Mouse (Mus musculus) MEL (cell line): ENCODE measurements around the gene Scn1b. TPM values are rescaled to one million over a fixed set of nuclear protein-coding genes. Genes with fewer than 3 reads are reported as not detected.

ENCODE experiments used
- DNase-seq: peaks from one replicate; pipeline ENCODE4 v3.0.0; 2011; ENCODE audit warnings: low read depth, low spot score
- H3K27ac ChIP-seq: 2 replicates; pipeline ENCODE4 v1.5.1; 2012; ENCODE audit warnings: low read depth, mild to moderate bottlenecking, control low read depth, low read length, moderate library complexity; ENCODE audit not compliant: control insufficient read depth
- H3K27me3 ChIP-seq, 2 experiments: fragments of 150-350 bp in 1 of 2; sonication (generic) in 1 of 2; 2 replicates each; pipeline ENCODE4 v1.6.1; 2012; ENCODE audit warnings: low read length in 2 of 2, mild to moderate bottlenecking in 2 of 2, improper control_type of control experiment in 1 of 2, moderate library complexity in 1 of 2; ENCODE audit not compliant: insufficient read depth in 2 of 2, control insufficient read depth in 1 of 2
- H3K36me3 ChIP-seq, 2 experiments: 2 replicates each; pipeline ENCODE4 v1.6.1; 2012 to 2014; ENCODE audit warnings: low read length in 2 of 2, improper control_type of control experiment in 1 of 2, inconsistent platforms in 1 of 2, mild to moderate bottlenecking in 1 of 2; ENCODE audit not compliant: insufficient read depth in 2 of 2, control insufficient read depth in 1 of 2
- H3K4me1 ChIP-seq, 2 experiments: fragments of 150-350 bp in 1 of 2; sonication (generic) in 1 of 2; 2 replicates each; pipeline ENCODE4 v1.6.1; 2012; ENCODE audit warnings: low read length in 2 of 2, improper control_type of control experiment in 1 of 2, mild to moderate bottlenecking in 1 of 2; ENCODE audit not compliant: insufficient read depth in 2 of 2, control insufficient read depth in 1 of 2
- H3K4me3 ChIP-seq, 2 experiments: fragments of 150-350 bp in 1 of 2; sonication (generic) in 1 of 2; 2 replicates each; pipeline ENCODE4 v1.5.1; 2012; ENCODE audit warnings: low read depth in 2 of 2, low read length in 2 of 2, mild to moderate bottlenecking in 2 of 2, moderate library complexity in 2 of 2, control low read depth in 1 of 2, improper control_type of control experiment in 1 of 2; ENCODE audit not compliant: control insufficient read depth in 1 of 2, insufficient read depth in 1 of 2
- H3K79me2 ChIP-seq: 2 replicates; pipeline ENCODE4 v1.6.1; 2012; ENCODE audit warnings: mild to moderate bottlenecking, low read length, moderate library complexity; ENCODE audit not compliant: control insufficient read depth, poor library complexity, insufficient read depth
- H3K9ac ChIP-seq: 2 replicates; pipeline ENCODE4 v1.6.1; 2012; ENCODE audit warnings: low read depth, mild to moderate bottlenecking, control low read depth, low read length, moderate library complexity; ENCODE audit not compliant: control insufficient read depth, poor library complexity, severe bottlenecking
- H3K9me3 ChIP-seq: fragments of 150-350 bp; sonication (generic); replicated peaks from 2 replicates; pipeline ENCODE4 v1.6.1; 2012; ENCODE audit warnings: mild to moderate bottlenecking, low read length, improper control_type of control experiment, moderate library complexity; ENCODE audit not compliant: insufficient read depth
- CTCF ChIP-seq, 3 experiments: IDR thresholded peaks in 2 of 3; conservative IDR thresholded peaks in 1 of 3; 2 replicates each; pipeline ENCODE4 v1.5.1; 2011 to 2012; ENCODE audit warnings: low read length in 3 of 3, low read depth in 2 of 3, mild to moderate bottlenecking in 2 of 3, improper control_type of control experiment in 1 of 3, inconsistent platforms in 1 of 3, mixed read lengths in 1 of 3, moderate library complexity in 1 of 3; ENCODE audit not compliant: control insufficient read depth in 1 of 3, insufficient read depth in 1 of 3, poor library complexity in 1 of 3, severe bottlenecking in 1 of 3
- E2F4 ChIP-seq: IDR thresholded peaks from 2 replicates; pipeline ENCODE4 v1.6.1; 2011; ENCODE audit warnings: low read depth, low read length, improper control_type of control experiment, borderline replicate concordance
- ELF1 ChIP-seq: IDR thresholded peaks from 2 replicates; pipeline ENCODE4 v1.6.1; 2014; ENCODE audit warnings: low read depth, mild to moderate bottlenecking, inconsistent platforms, low read length, improper control_type of control experiment, moderate library complexity
- EP300 ChIP-seq, 2 experiments: IDR thresholded peaks; 2 replicates each; pipeline ENCODE4 v1.6.1; 2011; ENCODE audit warnings: improper control_type of control experiment in 2 of 2, low read length in 2 of 2, low read depth in 1 of 2, mild to moderate bottlenecking in 1 of 2
- JUND ChIP-seq: IDR thresholded peaks from 2 replicates; pipeline ENCODE4 v1.6.1; 2011; ENCODE audit warnings: low read depth, mild to moderate bottlenecking, improper control_type of control experiment, low read length
- MAFK ChIP-seq: IDR thresholded peaks from 2 replicates; pipeline ENCODE4 v1.6.1; 2011; ENCODE audit warnings: low read depth, mild to moderate bottlenecking, low read length, improper control_type of control experiment, borderline replicate concordance
- MAZ ChIP-seq: IDR thresholded peaks from 2 replicates; pipeline ENCODE4 v1.6.1; 2012; ENCODE audit warnings: low read depth, mild to moderate bottlenecking, inconsistent platforms, low read length, improper control_type of control experiment
- MXI1 ChIP-seq: IDR thresholded peaks from 2 replicates; pipeline ENCODE4 v1.6.1; 2011; ENCODE audit warnings: mild to moderate bottlenecking, low read depth, low read length, improper control_type of control experiment
- NELFE ChIP-seq: IDR thresholded peaks from 2 replicates; pipeline ENCODE4 v1.6.1; 2011; ENCODE audit warnings: low read depth, low read length, improper control_type of control experiment
- NRF1 ChIP-seq: IDR thresholded peaks from 2 replicates; pipeline ENCODE4 v1.6.1; 2014; ENCODE audit warnings: low read depth, mild to moderate bottlenecking, inconsistent platforms, low read length, improper control_type of control experiment, moderate library complexity; ENCODE audit not compliant: poor library complexity, insufficient read depth, severe bottlenecking
- POLR2AphosphoS2 ChIP-seq: IDR thresholded peaks from 2 replicates; pipeline ENCODE4 v1.6.1; 2011; ENCODE audit warnings: low read length, improper control_type of control experiment
- POLR2AphosphoS5 ChIP-seq: IDR thresholded peaks from 2 replicates; pipeline ENCODE4 v1.6.1; 2012; ENCODE audit warnings: low read depth, borderline replicate concordance, mild to moderate bottlenecking, inconsistent platforms, low read length, moderate library complexity, mixed read lengths
- RAD21 ChIP-seq: IDR thresholded peaks from 2 replicates; pipeline ENCODE4 v1.6.1; 2011; ENCODE audit warnings: mild to moderate bottlenecking, low read depth, low read length, improper control_type of control experiment
- SIN3A ChIP-seq: IDR thresholded peaks from 2 replicates; pipeline ENCODE4 v1.6.1; 2012; ENCODE audit warnings: low read length, improper control_type of control experiment, inconsistent platforms
- SMC3 ChIP-seq: IDR thresholded peaks from 2 replicates; pipeline ENCODE4 v1.6.1; 2011; ENCODE audit warnings: low read depth, low read length, improper control_type of control experiment
- UBTF ChIP-seq: IDR thresholded peaks from 2 replicates; pipeline ENCODE4 v1.6.1; 2012; ENCODE audit warnings: low read depth, mild to moderate bottlenecking, inconsistent platforms, low read length, improper control_type of control experiment, moderate library complexity, borderline replicate concordance; ENCODE audit not compliant: insufficient read depth
- USF1 ChIP-seq: IDR thresholded peaks from 2 replicates; pipeline ENCODE4 v1.6.1; 2014; ENCODE audit warnings: low read depth, mild to moderate bottlenecking, inconsistent platforms, low read length, improper control_type of control experiment, moderate library complexity
- USF2 ChIP-seq, 2 experiments: IDR thresholded peaks; 2 replicates each; pipeline ENCODE4 v1.6.1; 2011 to 2012; ENCODE audit warnings: improper control_type of control experiment in 2 of 2, low read length in 2 of 2, borderline replicate concordance in 1 of 2, inconsistent platforms in 1 of 2, low read depth in 1 of 2, mild to moderate bottlenecking in 1 of 2; ENCODE audit not compliant: insufficient read depth in 1 of 2
- ZC3H11A ChIP-seq: IDR thresholded peaks from 2 replicates; pipeline ENCODE4 v1.6.1; 2012; ENCODE audit warnings: low read depth, mild to moderate bottlenecking, inconsistent platforms, low read length, improper control_type of control experiment
- ZMIZ1 ChIP-seq: IDR thresholded peaks from 2 replicates; pipeline ENCODE4 v1.6.1; 2012; ENCODE audit warnings: low read depth, mild to moderate bottlenecking, inconsistent platforms, low read length, improper control_type of control experiment, moderate library complexity
- polyA plus RNA-seq, 2 experiments: library from polyadenylated mRNA; stranded (reverse) in 1 of 2; unstranded in 1 of 2; fragments of >175 nt in 1 of 2; fragments of >200 nt in 1 of 2; gene quantifications; 2 replicates each; pipeline versions ENCODE4 v1.2.1 to v1.2.4; 2012; ENCODE audit warnings: low replicate concordance in 2 of 2, low read depth in 1 of 2; ENCODE audit not compliant: insufficient read length in 2 of 2, insufficient read depth in 1 of 2, missing spikeins in 1 of 2
- total RNA-seq: library from RNA; depleted of rRNA; stranded (reverse); fragments of 300-350 nt; gene quantifications from 2 replicates; pipeline ENCODE4 v1.2.3, GENCODE M21; 2012

Scn1b gene
- total and polyA plus RNA-seq, 3 experiments = not detected

GRCm38 (mm10) chr7:31077885-31078445, 48.8 kb downstream of the Scn1b start:
- H3K27ac ChIP-seq = no peak overlapping the region
- no peak overlapping the region for H3K4me3 ChIP-seq
- no peaks in the 10 kb centered on the region for H3K79me2 ChIP-seq
- no peak overlapping the region for H3K9ac ChIP-seq
- peak; percentile 48 for DNase-seq
- no peaks in the 10 kb centered on the region for H3K36me3 ChIP-seq
- H3K9me3 ChIP-seq = no peaks in the 10 kb centered on the region
- H3K27me3 ChIP-seq = peaks cover 3 to 9% of the 10 kb centered on the region in 2 experiments; a peak in 3 of 4 replicates
- TF ChIP-seq E2F4 = no peak
- no peak for TF ChIP-seq USF1
- peak; percentile 43 for TF ChIP-seq ZC3H11A
- no peak for TF ChIP-seq UBTF
- no peak for TF ChIP-seq MAFK
- TF ChIP-seq NELFE = no peak
- TF ChIP-seq SMC3 = peak; percentile 50
- no peak for TF ChIP-seq JUND
- TF ChIP-seq CTCF (IDR thresholded peaks at IDR 0.05 in 2 of 3, conservative IDR thresholded peaks at IDR 0.05 in 1 of 3; ENCODE audit: control insufficient read depth in 1 of 3, insufficient read depth in 1 of 3, low read depth in 2 of 3, low read length in 3 of 3, poor library complexity in 1 of 3, severe bottlenecking in 1 of 3) = peak; percentile 47 to 70 (median 54)
- TF ChIP-seq POLR2AphosphoS5 = no peak
- no peak for TF ChIP-seq ELF1
- TF ChIP-seq POLR2AphosphoS2 = no peak
- TF ChIP-seq RAD21 = peak; percentile 64
- TF ChIP-seq USF2 (IDR thresholded peaks at IDR 0.05; ENCODE audit: borderline replicate concordance in 1 of 2, insufficient read depth in 1 of 2, low read depth in 1 of 2, low read length in 2 of 2) = no peak
- TF ChIP-seq NRF1 = no peak
- H3K4me1 ChIP-seq = no peaks in the 10 kb centered on the region

GRCm38 (mm10) chr7:31077470-31077869, 49.3 kb downstream of the Scn1b start:
- no peak for DNase-seq
- H3K4me3 ChIP-seq = no peak overlapping the region
- H3K9ac ChIP-seq = no peak overlapping the region
- no peak overlapping the region for H3K27ac ChIP-seq
- TF ChIP-seq RAD21 (no peak), NELFE (no peak), MXI1 (no peak), EP300 (IDR thresholded peaks at IDR 0.05; ENCODE audit: low read depth in 1 of 2, low read length in 2 of 2) (no peak), ZMIZ1 (no peak), MAZ (no peak), ELF1 (no peak), SIN3A (no peak)
- peaks cover 3 to 7% of the 10 kb centered on the region in 2 experiments; a peak in 3 of 4 replicates for H3K27me3 ChIP-seq
- H3K36me3 ChIP-seq = no peaks in the 10 kb centered on the region
- no peaks in the 10 kb centered on the region for H3K4me1 ChIP-seq
- no peaks in the 10 kb centered on the region for H3K79me2 ChIP-seq
- H3K9me3 ChIP-seq = no peaks in the 10 kb centered on the region
